Mouse (Mus musculus) left cerebral cortex, postnatal 25 days (tissue): Measurements from ENCODE around the gene Pou2f1. TPM values are rescaled to one million over a fixed set of nuclear protein-coding genes. Genes with fewer than 3 reads are reported as not detected.
A peak's percentile ranks its signal among the peaks of the same experiment; 100 is the strongest.

Source experiments
- DNase-seq, 2 experiments: peaks; one replicate each; pipeline ENCODE4 v3.0.0; 2022; ENCODE audit warnings: low spot score in 2 of 2, mixed read lengths in 1 of 2
- intact Hi-C: fragments of 180-260 bp; cut with DNase I; formaldehyde crosslinking; loops from one replicate; pipeline ENCODE4 v1.15.1; 2025
- total RNA-seq, 2 experiments: library from RNA; stranded (reverse); gene quantifications; 2 replicates each; pipeline ENCODE4 v1.2.3; 2021

Gene Pou2f1
- 10 to 100 TPM; 14.3 to 21.5 TPM for total RNA-seq

- peak; percentile 95 to 98 for DNase-seq
- intact Hi-C loops: loop anchor here (1.0 to 5.0 kb wide), 4 partner anchors 151 to 375 kb away; partner anchors contain the start of gene Tada1
These were observed at the start of gene Pou2f1 for GRCm38 (mm10) chr1:166002520-166003155. Pou2f1 (minus strand) TSS chr1:166002678.

- intact Hi-C loops: no loop called here
- no peak for DNase-seq
These were observed 46.8 kb upstream of the Pou2f1 start for GRCm38 (mm10) chr1:166049046-166049827.

GRCm38 (mm10) chr1:166048230-166048911, 45.9 kb upstream of the Pou2f1 start:
- no peak for DNase-seq
- intact Hi-C loops: loop anchor here (1.0 kb wide), 1 partner anchor 103 kb away; no protein-coding TSS in a partner anchor

- DNase-seq: peak in 1 of 2 experiments; percentile 17
- intact Hi-C loops: loop anchor here (1.0 kb wide), 1 partner anchor 104 kb away; no protein-coding TSS in a partner anchor
These were observed 45.2 kb upstream of the Pou2f1 start for GRCm38 (mm10) chr1:166047505-166048170.

- no peak for DNase-seq
- intact Hi-C loops: no loop called here
These were observed 43.4 kb upstream of the Pou2f1 start for GRCm38 (mm10) chr1:166045894-166046197.

- DNase-seq: no peak
- intact Hi-C loops: no loop called here
These were observed 42.8 kb upstream of the Pou2f1 start for GRCm38 (mm10) chr1:166045060-166045893.

- intact Hi-C loops: no loop called here
- peak; percentile 43 to 61 for DNase-seq
These were observed 41.1 kb upstream of the Pou2f1 start for GRCm38 (mm10) chr1:166043451-166044149.

GRCm38 (mm10) chr1:166041501-166041900, 39.0 kb upstream of the Pou2f1 start:
- intact Hi-C loops: no loop called here
- no peak for DNase-seq

- peak in 1 of 2 experiments; percentile 61 for DNase-seq
- intact Hi-C loops: no loop called here
These were observed 36.4 kb upstream of the Pou2f1 start for GRCm38 (mm10) chr1:166038731-166039332.

- no peak for DNase-seq
- intact Hi-C loops: no loop called here
These were observed 32.6 kb upstream of the Pou2f1 start for GRCm38 (mm10) chr1:166035045-166035444.

GRCm38 (mm10) chr1:166031673-166032547, 29.4 kb upstream of the Pou2f1 start:
- intact Hi-C loops: no loop called here

GRCm38 (mm10) chr1:166023981-166024380, 21.5 kb upstream of the Pou2f1 start:
- DNase-seq: no peak
- intact Hi-C loops: no loop called here

More at GRCm38 (mm10) chr1:166031673-166032547, 29.4 kb upstream of the Pou2f1 start:
- no peak for DNase-seq

GRCm38 (mm10) chr1:166017203-166017602, 14.7 kb upstream of the Pou2f1 start:
- no peak for DNase-seq
- intact Hi-C loops: no loop called here

GRCm38 (mm10) chr1:166016306-166016705, 13.8 kb upstream of the Pou2f1 start:
- no peak for DNase-seq
- intact Hi-C loops: no loop called here

GRCm38 (mm10) chr1:166014530-166014929, 12.1 kb upstream of the Pou2f1 start:
- no peak for DNase-seq
- intact Hi-C loops: no loop called here

GRCm38 (mm10) chr1:166010106-166010505, 7.6 kb upstream of the Pou2f1 start:
- DNase-seq: no peak
- intact Hi-C loops: no loop called here
